Mouse (Mus musculus) E14TG2a.4 (cell line): ENCODE results near the gene Fam49a.

Experiments
- CTCF ChIP-seq: conservative IDR thresholded peaks from 2 replicates; pipeline ENCODE4 v1.5.1; 2014; ENCODE audit warnings: low read length
- NANOG ChIP-seq: IDR thresholded peaks from 2 replicates; pipeline ENCODE4 v1.6.1; 2014; ENCODE audit warnings: borderline replicate concordance, low read length, mixed read lengths
- POU5F1 ChIP-seq: IDR thresholded peaks from 2 replicates; pipeline ENCODE4 v1.6.1; 2014; ENCODE audit warnings: low read length, borderline replicate concordance

GRCm38 (mm10) chr12:12318140-12318734, 56.3 kb downstream of the Fam49a start:
- TF ChIP-seq CTCF (peak; percentile 75), NANOG (no peak), POU5F1 (no peak)
